Mouse (Mus musculus): ENCODE results near the gene Mob3b. TPM values are rescaled to one million over a fixed set of nuclear protein-coding genes. Genes with fewer than 3 reads are reported as not detected.
"Not testable (repeated sequence)": the region's sequence is repeated elsewhere in the genome, so short reads cannot be mapped to it uniquely, and the experiment has no call there.

The Mob3b gene
- polyA plus RNA-seq, 1 experiment from 2014 or later = 2.8 TPM

DNA sequence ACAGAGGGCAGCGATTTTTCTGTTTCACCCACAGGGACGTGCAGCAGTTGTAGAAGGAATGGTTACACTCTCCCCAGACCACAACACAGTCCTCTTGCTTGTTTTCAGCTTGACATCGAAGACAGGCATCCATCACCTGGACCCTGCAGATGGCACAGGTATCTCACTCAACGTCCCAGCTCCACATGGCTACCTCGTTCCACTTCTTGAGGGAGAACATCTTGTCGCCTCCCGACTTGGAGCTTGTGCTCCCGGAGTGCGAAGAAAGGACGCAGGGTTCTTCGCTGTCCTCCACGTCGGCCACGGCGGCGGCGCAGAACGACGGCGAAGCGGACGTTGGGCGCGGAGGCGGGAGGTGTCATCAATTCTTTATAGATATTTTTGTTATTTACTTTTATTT is 216.2 kb downstream of the Mob3b start:
- Histone ChIP-seq H3K9ac (ENCODE audit: low read depth, low read length) (no peak overlapping the region), H3K4me1 (ENCODE audit: control insufficient read depth, insufficient read depth, low read length) (no peaks in the 10 kb centered on the region), H3K27me3 (ENCODE audit: control insufficient read depth, insufficient read depth, low read depth, low read length) (no peaks in the 10 kb centered on the region), H3K4me3 (ENCODE audit: low read depth, low read length) (no peak overlapping the region), H3K9me3 (replicated peaks; ENCODE audit: control insufficient read depth, low read length, poor library complexity, severe bottlenecking) (no peaks in the 10 kb centered on the region), H3K27ac (ENCODE audit: low read length) (no peak overlapping the region), H3K36me3 (ENCODE audit: control insufficient read depth, insufficient read depth, low read length) (no peaks in the 10 kb centered on the region), H3K4me2 (ENCODE audit: low read length) (no peak overlapping the region)
- no peak for ATAC-seq
- WGBS = 94% methylated on average over 25 of the region's 25 CpGs

DNA sequence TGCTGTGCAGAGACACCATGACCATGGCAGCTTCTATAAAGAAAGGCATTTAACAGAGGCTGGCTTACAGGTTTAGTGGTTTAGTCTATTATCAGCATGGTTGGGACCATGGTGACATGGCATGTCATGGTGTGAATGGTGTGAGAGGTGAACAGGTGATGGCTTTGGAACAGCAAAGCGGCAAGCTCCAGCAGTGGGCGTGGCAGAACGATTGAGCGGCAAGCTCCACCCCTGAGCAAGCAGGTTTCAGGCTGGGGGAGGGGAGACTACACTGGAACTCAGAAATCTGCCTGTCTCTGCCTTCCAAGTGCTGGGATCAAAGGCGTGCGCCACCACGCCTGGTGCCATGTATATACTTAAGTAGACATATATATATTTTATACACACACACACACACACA is 228.9 kb downstream of the Mob3b start:
- 87% methylated on average over 7 of the region's 7 CpGs for WGBS
- H3K36me3 ChIP-seq (ENCODE audit: control insufficient read depth, insufficient read depth, low read length); H3K9ac ChIP-seq (ENCODE audit: low read depth, low read length); H3K27me3 ChIP-seq (ENCODE audit: control insufficient read depth, insufficient read depth, low read depth, low read length); H3K4me3 ChIP-seq (ENCODE audit: low read depth, low read length); H3K27ac ChIP-seq (ENCODE audit: low read length); H3K4me2 ChIP-seq (ENCODE audit: low read length); H3K9me3 ChIP-seq (replicated peaks; ENCODE audit: control insufficient read depth, low read length, poor library complexity, severe bottlenecking); H3K4me1 ChIP-seq (ENCODE audit: control insufficient read depth, insufficient read depth, low read length); ATAC-seq: not testable (repeated sequence)

DNA sequence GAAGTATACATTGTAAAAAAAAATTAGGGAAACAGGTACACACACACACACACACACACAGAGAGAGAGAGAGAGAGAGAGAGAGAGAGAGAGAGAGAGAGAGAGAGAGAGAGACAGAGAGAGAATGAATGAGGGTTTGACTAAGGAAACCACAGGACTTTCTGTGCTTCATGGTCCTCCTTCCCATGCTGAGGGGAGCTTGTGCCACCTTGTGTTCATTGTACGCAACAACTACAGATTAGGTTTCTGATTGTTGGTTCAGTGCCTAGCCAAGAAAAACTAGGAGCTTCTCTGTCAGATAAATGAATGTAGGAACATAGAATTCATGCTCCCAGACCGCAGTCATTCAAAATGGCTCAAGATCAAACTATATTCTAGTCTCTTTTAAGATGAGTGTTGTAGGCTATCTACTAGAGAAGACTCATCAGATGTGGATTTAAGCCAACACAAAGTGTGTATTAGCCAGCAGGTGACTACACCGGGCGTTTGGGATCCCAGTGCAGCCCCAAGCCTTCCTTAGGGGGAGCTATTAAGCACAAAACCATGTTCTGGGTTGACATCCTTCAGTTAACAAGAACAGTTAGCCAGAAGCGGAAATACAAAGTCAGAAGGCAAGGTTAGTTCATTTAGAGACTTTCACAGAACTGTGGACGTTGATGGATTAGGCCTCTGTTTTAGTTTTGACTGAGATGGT is 235.0 kb downstream of the Mob3b start:
- peak; percentile 77; the same call in 1 of the 2 replicates for ATAC-seq
- Histone ChIP-seq H3K9me3 (replicated peaks; ENCODE audit: control insufficient read depth, low read length, poor library complexity, severe bottlenecking) (no peaks in the 10 kb centered on the region), H3K4me1 (ENCODE audit: control insufficient read depth, insufficient read depth, low read length) (no peaks in the 10 kb centered on the region), H3K4me3 (ENCODE audit: low read depth, low read length) (no peak overlapping the region), H3K9ac (ENCODE audit: low read depth, low read length) (no peak overlapping the region), H3K27me3 (ENCODE audit: control insufficient read depth, insufficient read depth, low read depth, low read length) (no peaks in the 10 kb centered on the region), H3K36me3 (ENCODE audit: control insufficient read depth, insufficient read depth, low read length) (no peaks in the 10 kb centered on the region), H3K27ac (ENCODE audit: low read length) (no peak overlapping the region), H3K4me2 (ENCODE audit: low read length) (no peak overlapping the region)
- 67% methylated on average over 6 of the region's 6 CpGs for WGBS

DNA sequence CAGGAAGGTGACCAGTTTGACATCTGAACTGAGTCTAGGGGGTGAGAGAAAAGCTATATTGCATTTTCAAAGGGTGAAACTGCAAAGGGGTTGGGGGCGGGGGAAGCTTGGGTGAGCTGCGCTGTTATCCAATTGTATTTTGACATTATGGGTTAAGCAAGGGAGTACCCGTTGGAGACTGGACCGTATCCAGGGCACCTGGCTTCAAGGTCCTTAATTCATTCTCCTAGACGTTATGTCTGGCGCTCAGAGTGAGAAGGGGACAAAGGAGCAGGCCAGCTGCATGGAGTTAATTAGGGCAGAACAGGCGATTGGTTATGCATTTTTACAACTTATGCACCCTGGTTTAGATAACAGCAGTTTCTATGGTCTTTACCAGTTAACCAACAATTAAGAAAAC is 239.9 kb downstream of the Mob3b start:
- Histone ChIP-seq H3K4me1 (ENCODE audit: control insufficient read depth, insufficient read depth, low read length) (no peaks in the 10 kb centered on the region), H3K27ac (ENCODE audit: low read length) (no peak overlapping the region), H3K9me3 (replicated peaks; ENCODE audit: control insufficient read depth, low read length, poor library complexity, severe bottlenecking) (no peaks in the 10 kb centered on the region), H3K36me3 (ENCODE audit: control insufficient read depth, insufficient read depth, low read length) (no peaks in the 10 kb centered on the region), H3K4me2 (ENCODE audit: low read length) (no peak overlapping the region), H3K27me3 (ENCODE audit: control insufficient read depth, insufficient read depth, low read depth, low read length) (no peaks in the 10 kb centered on the region), H3K4me3 (ENCODE audit: low read depth, low read length) (no peak overlapping the region), H3K9ac (ENCODE audit: low read depth, low read length) (no peak overlapping the region)
- no peak for ATAC-seq
- WGBS = 52% methylated on average over 7 of the region's 7 CpGs

DNA sequence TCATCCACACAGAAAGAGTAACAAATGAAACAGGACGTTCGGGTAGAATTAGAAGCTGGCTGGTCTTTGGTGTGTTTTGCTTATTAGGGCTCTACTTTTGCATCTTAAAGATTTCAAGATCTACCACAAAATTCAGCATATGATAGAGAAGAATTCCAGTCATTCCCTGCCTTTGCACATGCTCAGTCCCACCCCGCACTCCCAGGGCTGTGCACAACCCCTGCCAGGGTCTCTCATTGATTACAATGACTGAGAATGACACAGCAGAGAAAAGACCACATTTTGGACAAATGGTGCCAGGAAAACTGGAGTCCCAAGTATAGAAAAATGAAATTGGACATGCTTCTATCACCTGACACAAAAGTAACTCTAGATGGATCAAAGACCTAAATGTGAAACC is 245.1 kb downstream of the Mob3b start:
- Histone ChIP-seq H3K4me2 (ENCODE audit: low read length) (no peak overlapping the region), H3K9me3 (replicated peaks; ENCODE audit: control insufficient read depth, low read length, poor library complexity, severe bottlenecking) (no peaks in the 10 kb centered on the region), H3K4me3 (ENCODE audit: low read depth, low read length) (no peak overlapping the region), H3K9ac (ENCODE audit: low read depth, low read length) (no peak overlapping the region), H3K4me1 (ENCODE audit: control insufficient read depth, insufficient read depth, low read length) (no peaks in the 10 kb centered on the region), H3K36me3 (ENCODE audit: control insufficient read depth, insufficient read depth, low read length) (no peaks in the 10 kb centered on the region), H3K27ac (ENCODE audit: low read length) (no peak overlapping the region), H3K27me3 (ENCODE audit: control insufficient read depth, insufficient read depth, low read depth, low read length) (no peaks in the 10 kb centered on the region)
- 86% methylated on average over 3 of the region's 3 CpGs for WGBS
- ATAC-seq = no peak

DNA sequence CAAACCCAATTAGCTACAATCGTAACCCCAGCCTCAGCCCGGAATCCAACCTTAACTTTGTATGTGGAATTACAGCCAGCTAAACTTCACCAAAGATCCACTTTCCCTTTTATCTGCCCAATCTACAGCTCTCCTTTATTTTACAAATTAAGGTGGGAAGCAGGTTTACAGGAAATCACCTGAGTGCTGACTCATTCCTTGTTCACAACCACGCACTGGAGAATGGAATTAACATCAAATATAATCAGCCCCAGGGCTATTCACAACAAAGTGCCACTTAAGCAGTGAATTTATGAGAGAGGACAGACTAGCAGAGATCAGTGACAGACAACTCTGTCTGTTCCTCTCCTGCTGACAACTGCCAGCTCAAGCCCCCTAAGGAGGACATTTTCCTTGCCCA is 245.9 kb downstream of the Mob3b start:
- H3K27ac ChIP-seq (ENCODE audit: low read length) = no peak overlapping the region
- 71% methylated on average over 3 of the region's 3 CpGs for WGBS
- H3K27me3 ChIP-seq (ENCODE audit: control insufficient read depth, insufficient read depth, low read depth, low read length) = no peaks in the 10 kb centered on the region
- no peak overlapping the region for H3K4me2 ChIP-seq (ENCODE audit: low read length)
- no peak overlapping the region for H3K4me3 ChIP-seq (ENCODE audit: low read depth, low read length)
- ATAC-seq = no peak
- no peaks in the 10 kb centered on the region for H3K9me3 ChIP-seq (replicated peaks; ENCODE audit: control insufficient read depth, low read length, poor library complexity, severe bottlenecking)
- no peak overlapping the region for H3K9ac ChIP-seq (ENCODE audit: low read depth, low read length)
- H3K36me3 ChIP-seq (ENCODE audit: control insufficient read depth, insufficient read depth, low read length) = no peaks in the 10 kb centered on the region
- H3K4me1 ChIP-seq (ENCODE audit: control insufficient read depth, insufficient read depth, low read length) = no peaks in the 10 kb centered on the region

DNA sequence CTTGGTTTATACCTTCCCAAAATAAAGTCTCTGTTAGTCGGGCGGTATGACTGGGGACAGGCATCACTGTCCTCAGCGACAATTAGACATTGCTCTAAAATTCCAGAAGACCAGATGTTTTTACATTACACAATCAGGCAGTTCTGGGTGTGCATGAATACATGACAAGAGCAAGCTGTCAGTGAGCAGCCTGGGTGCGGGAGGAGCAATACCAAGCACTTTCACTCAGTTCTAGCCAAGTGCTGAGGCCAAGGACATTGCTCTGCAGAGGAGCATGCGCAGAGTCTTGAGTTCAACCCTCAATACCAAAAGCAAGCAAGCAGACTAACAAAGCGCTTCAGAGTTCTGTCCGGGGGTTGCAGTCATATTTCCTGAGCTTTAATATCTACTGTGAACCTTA is 249.2 kb downstream of the Mob3b start:
- Histone ChIP-seq H3K36me3 (ENCODE audit: control insufficient read depth, insufficient read depth, low read length) (no peaks in the 10 kb centered on the region), H3K4me3 (ENCODE audit: low read depth, low read length) (no peak overlapping the region), H3K27me3 (ENCODE audit: control insufficient read depth, insufficient read depth, low read depth, low read length) (no peaks in the 10 kb centered on the region), H3K4me2 (ENCODE audit: low read length) (no peak overlapping the region), H3K27ac (ENCODE audit: low read length) (no peak overlapping the region), H3K9me3 (replicated peaks; ENCODE audit: control insufficient read depth, low read length, poor library complexity, severe bottlenecking) (no peaks in the 10 kb centered on the region), H3K4me1 (ENCODE audit: control insufficient read depth, insufficient read depth, low read length) (no peaks in the 10 kb centered on the region), H3K9ac (ENCODE audit: low read depth, low read length) (no peak overlapping the region)
- ATAC-seq = no peak
- WGBS = 92% methylated on average over 7 of the region's 7 CpGs

DNA sequence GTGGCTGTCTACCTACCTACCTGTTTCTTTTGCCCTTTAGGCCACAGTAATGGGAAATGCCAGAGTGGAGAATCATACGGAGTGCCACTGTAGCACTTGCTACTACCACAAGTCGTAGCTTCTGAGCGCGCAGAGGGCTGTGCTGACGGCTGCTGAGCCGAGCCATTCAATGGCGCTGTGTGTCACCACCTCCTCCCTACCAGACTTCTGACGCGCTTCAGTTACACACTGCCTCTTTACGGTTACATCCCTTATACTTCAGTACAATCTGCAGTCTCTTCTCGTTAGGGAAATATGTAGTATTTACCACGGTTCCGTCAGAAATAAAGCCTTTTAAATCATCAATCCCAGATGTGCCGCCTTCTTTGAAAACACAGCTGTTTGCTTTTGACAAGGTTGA is 250.3 kb downstream of the Mob3b start:
- Histone ChIP-seq H3K4me2 (ENCODE audit: low read length) (no peak overlapping the region), H3K4me1 (ENCODE audit: control insufficient read depth, insufficient read depth, low read length) (no peaks in the 10 kb centered on the region), H3K27me3 (ENCODE audit: control insufficient read depth, insufficient read depth, low read depth, low read length) (no peaks in the 10 kb centered on the region), H3K4me3 (ENCODE audit: low read depth, low read length) (no peak overlapping the region), H3K9ac (ENCODE audit: low read depth, low read length) (no peak overlapping the region), H3K9me3 (replicated peaks; ENCODE audit: control insufficient read depth, low read length, poor library complexity, severe bottlenecking) (no peaks in the 10 kb centered on the region), H3K36me3 (ENCODE audit: control insufficient read depth, insufficient read depth, low read length) (no peaks in the 10 kb centered on the region), H3K27ac (ENCODE audit: low read length) (no peak overlapping the region)
- 43% methylated on average over 14 of the region's 14 CpGs for WGBS
- no peak for ATAC-seq

DNA sequence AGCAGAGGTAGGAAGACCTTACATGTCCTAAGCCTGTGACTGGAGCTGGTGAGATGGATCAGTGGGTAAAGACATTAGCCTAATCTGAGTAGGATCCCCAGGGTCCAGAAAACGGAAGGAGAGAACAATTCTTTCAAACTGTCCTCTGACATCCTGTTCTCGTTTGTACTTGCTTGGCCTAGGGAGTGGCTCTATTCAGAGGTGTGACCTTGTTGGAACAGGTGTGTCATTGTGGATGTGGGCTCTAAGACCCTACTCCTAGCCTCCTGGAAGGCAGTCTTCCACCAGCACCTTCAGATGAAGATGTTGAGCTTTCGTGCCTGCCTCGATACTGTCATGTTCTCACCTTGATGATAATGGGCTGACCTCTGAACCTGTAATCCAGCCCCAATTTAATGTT is 251.1 kb downstream of the Mob3b start:
- H3K9me3 ChIP-seq (replicated peaks; ENCODE audit: control insufficient read depth, low read length, poor library complexity, severe bottlenecking) = no peaks in the 10 kb centered on the region
- no peak overlapping the region for H3K9ac ChIP-seq (ENCODE audit: low read depth, low read length)
- no peak for ATAC-seq
- H3K4me1 ChIP-seq (ENCODE audit: control insufficient read depth, insufficient read depth, low read length) = no peaks in the 10 kb centered on the region
- H3K4me3 ChIP-seq (ENCODE audit: low read depth, low read length) = no peak overlapping the region
- no peak overlapping the region for H3K27ac ChIP-seq (ENCODE audit: low read length)
- no peak overlapping the region for H3K4me2 ChIP-seq (ENCODE audit: low read length)
- H3K27me3 ChIP-seq (ENCODE audit: control insufficient read depth, insufficient read depth, low read depth, low read length) = no peaks in the 10 kb centered on the region
- 73% methylated on average over 4 of the region's 4 CpGs for WGBS
- no peaks in the 10 kb centered on the region for H3K36me3 ChIP-seq (ENCODE audit: control insufficient read depth, insufficient read depth, low read length)

Data from midbrain, embryonic 16.5 days (tissue).